Mouse (Mus musculus) thymus, adult 2 months (tissue): ENCODE results near the gene Ost4. TPM values are rescaled to one million over a fixed set of nuclear protein-coding genes. Genes with fewer than 3 reads are reported as not detected.
A peak's percentile ranks its signal among the peaks of the same experiment; 100 is the strongest.

ENCODE experiments used
- DNase-seq: peaks from one replicate; pipeline ENCODE4 v3.0.0; 2021
- H3K27ac ChIP-seq: fragments of 200-500 bp; 2 replicates; pipeline ENCODE4 v1.5.1; 2012; ENCODE audit warnings: low read length, control low read depth; ENCODE audit not compliant: control insufficient read depth, insufficient read depth
- H3K27me3 ChIP-seq: fragments of 200-500 bp; 2 replicates; pipeline ENCODE4 v1.6.1; 2012; ENCODE audit warnings: mild to moderate bottlenecking, low read length, moderate library complexity, mixed read lengths; ENCODE audit not compliant: control insufficient read depth, insufficient read depth
- H3K36me3 ChIP-seq: fragments of 200-500 bp; 2 replicates; pipeline ENCODE4 v1.6.1; 2012; ENCODE audit warnings: mild to moderate bottlenecking, low read length, moderate library complexity; ENCODE audit not compliant: control insufficient read depth, insufficient read depth
- H3K4me1 ChIP-seq: fragments of 200-500 bp; replicated peaks from 2 replicates; pipeline ENCODE4 v1.6.1; 2012; ENCODE audit warnings: low read length; ENCODE audit not compliant: control insufficient read depth, insufficient read depth
- H3K4me3 ChIP-seq: fragments of 200-500 bp; 2 replicates; pipeline ENCODE4 v1.5.1; 2012; ENCODE audit warnings: mild to moderate bottlenecking, low read length, control low read depth, moderate library complexity; ENCODE audit not compliant: control insufficient read depth, insufficient read depth
- CTCF ChIP-seq: fragments of 200-500 bp; IDR thresholded peaks from 2 replicates; pipeline ENCODE4 v1.5.1; 2012; ENCODE audit warnings: mild to moderate bottlenecking, control low read depth, low read length, moderate library complexity, borderline replicate concordance; ENCODE audit not compliant: control insufficient read depth, poor library complexity, insufficient read depth; ENCODE audit errors: extremely low read depth
- POLR2A ChIP-seq: fragments of 200-500 bp; IDR thresholded peaks from 2 replicates; pipeline ENCODE4 v1.6.1; 2012; ENCODE audit warnings: mild to moderate bottlenecking, low read length, control low read depth, moderate library complexity; ENCODE audit not compliant: control insufficient read depth, poor library complexity, insufficient read depth; ENCODE audit errors: extremely low read depth
- WGBS: fragments of 180-500 bp; shearing (Covaris S2); methylation state at CpG from one replicate; pipeline ENCODE4 v1.1.7; 2018; 5-methylcytosine and 5-hydroxymethylcytosine counted together
- polyA plus RNA-seq: library from polyadenylated mRNA; depleted of rRNA; stranded (reverse); fragments of >200 nt; gene quantifications from 2 replicates; pipeline ENCODE4 v1.2.3, GENCODE M21; 2012; rRNA removed

Gene Ost4
- polyA plus RNA-seq, 1 experiment = 239 TPM

DNA sequence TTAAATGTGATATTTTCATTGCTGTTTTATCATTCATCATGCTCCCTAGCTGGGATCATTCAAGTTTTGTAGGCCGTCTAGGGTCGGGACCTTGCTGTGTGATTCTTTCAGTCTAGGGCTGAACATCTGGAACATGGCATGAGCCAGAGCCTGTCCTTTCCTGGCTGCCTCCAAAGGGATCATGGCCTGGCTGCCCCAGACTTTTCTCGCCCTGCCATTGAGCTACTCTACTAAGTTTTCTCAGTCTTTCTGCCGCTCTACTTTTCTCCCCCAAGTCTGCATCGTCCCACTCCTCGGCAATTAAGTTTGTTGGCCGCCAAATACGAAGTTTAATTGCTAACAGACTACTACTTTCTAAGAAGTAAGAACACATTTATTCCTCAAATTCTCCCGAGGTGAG lies 38.6 kb downstream of the Ost4 start:
- no peak overlapping the region for H3K27ac ChIP-seq
- no peak for DNase-seq
- WGBS = 36% methylated on average over 9 of the region's 9 CpGs

DNA sequence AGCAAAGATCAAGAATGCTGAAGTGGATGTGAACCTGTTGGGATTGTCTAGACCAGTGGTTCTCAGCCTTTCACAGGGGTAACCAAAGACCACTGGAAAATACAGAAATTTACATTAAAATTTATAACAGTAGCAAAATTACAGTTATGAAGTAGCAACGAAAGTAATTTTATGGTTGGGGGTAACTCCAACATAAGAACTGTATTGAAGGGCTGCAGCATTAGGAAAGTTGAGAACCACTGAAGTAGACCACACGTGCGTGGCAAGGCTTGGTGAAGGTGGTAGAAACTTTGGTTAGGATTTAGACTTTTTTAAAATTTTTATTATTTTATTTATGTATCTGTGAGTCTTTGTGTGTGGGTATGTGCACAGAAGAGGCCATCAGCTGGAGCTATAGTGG lies 39.9 kb downstream of the Ost4 start, which contains the start of gene Tmem214:
Gene Tmem214 (plus strand): TSS at position 301 of the 400 bp plus-strand sequence.
- H3K27me3 ChIP-seq = no peaks in the 10 kb centered on the region
- DNase-seq = no peak
- peaks cover 5% of the 10 kb centered on the region; the same call in 1 of the 2 replicates for H3K36me3 ChIP-seq
- WGBS = 97% methylated on average over 3 of the region's 3 CpGs
- H3K4me3 ChIP-seq = no peak within 1 kb of the TSS
- TF ChIP-seq CTCF (no peak), POLR2A (no peak)
- peaks cover 11% of the 10 kb centered on the region for H3K4me1 ChIP-seq
- H3K27ac ChIP-seq = no peak within 1 kb of the TSS

More for the DNA sequence above, 38.6 kb downstream of the Ost4 start:
- H3K27me3 ChIP-seq = no peaks in the 10 kb centered on the region
- peaks cover 8% of the 10 kb centered on the region; the same call in 1 of the 2 replicates for H3K36me3 ChIP-seq
- H3K4me1 ChIP-seq = peaks cover 11% of the 10 kb centered on the region
- no peak for TF ChIP-seq CTCF
- no peak for TF ChIP-seq POLR2A
- H3K4me3 ChIP-seq = peak overlapping the region; percentile 93; the same call in 1 of the 2 replicates

GRCm38 (mm10) chr5:30866871-30867270 lies 40.7 kb downstream of the Ost4 start:
- TF ChIP-seq CTCF = no peak
- TF ChIP-seq POLR2A = no peak
- no peak overlapping the region for H3K4me3 ChIP-seq
- H3K27me3 ChIP-seq = no peaks in the 10 kb centered on the region
- 59% methylated on average over 3 of the region's 3 CpGs for WGBS
- no peak for DNase-seq
- peaks cover 11% of the 10 kb centered on the region for H3K4me1 ChIP-seq
- peaks cover 5% of the 10 kb centered on the region; the same call in 1 of the 2 replicates for H3K36me3 ChIP-seq
- H3K27ac ChIP-seq = no peak overlapping the region

GRCm38 (mm10) chr5:30864322-30864721 lies 43.3 kb downstream of the Ost4 start:
- TF ChIP-seq POLR2A (no peak), CTCF (no peak)
- DNase-seq = no peak
- no peaks in the 10 kb centered on the region for H3K36me3 ChIP-seq
- WGBS = 88% methylated on average over 15 of the region's 15 CpGs
- H3K27ac ChIP-seq = no peak overlapping the region
- peaks cover 4% of the 10 kb centered on the region; the same call in 1 of the 2 replicates for H3K4me1 ChIP-seq
- no peaks in the 10 kb centered on the region for H3K27me3 ChIP-seq
- no peak overlapping the region for H3K4me3 ChIP-seq

- WGBS = 71% methylated on average over 4 of the region's 4 CpGs
- no peaks in the 10 kb centered on the region for H3K27me3 ChIP-seq
- H3K4me3 ChIP-seq = no peak overlapping the region
These were observed 43.7 kb downstream of the Ost4 start for GRCm38 (mm10) chr5:30863852-30864251.

GRCm38 (mm10) chr5:30856124-30856523 lies 51.5 kb downstream of the Ost4 start:
- Histone ChIP-seq H3K36me3 (no peaks in the 10 kb centered on the region), H3K4me3 (no peak overlapping the region), H3K27me3 (no peaks in the 10 kb centered on the region), H3K4me1 (no peaks in the 10 kb centered on the region), H3K27ac (no peak overlapping the region)
- no peak for DNase-seq
- 95% methylated on average over 2 of the region's 2 CpGs for WGBS
- no peak for TF ChIP-seq POLR2A
- no peak for TF ChIP-seq CTCF

More at GRCm38 (mm10) chr5:30863852-30864251, 43.7 kb downstream of the Ost4 start:
- H3K4me1 ChIP-seq = no peaks in the 10 kb centered on the region; the same call in 1 of the 2 replicates
- DNase-seq = no peak
- H3K36me3 ChIP-seq = no peaks in the 10 kb centered on the region
- no peak for TF ChIP-seq POLR2A
- TF ChIP-seq CTCF = no peak
- no peak overlapping the region for H3K27ac ChIP-seq

Other genes starting within 250 kb of the Ost4 start
- 161 and 208 TPM in 2 replicates for gene Cenpa, start 241.0 kb downstream of the Ost4 start, polyA plus RNA-seq
- gene Dpysl5, start 196.2 kb downstream of the Ost4 start, polyA plus RNA-seq = 0.75 and 0.92 TPM in 2 replicates
- 11.5 and 16.6 TPM in 2 replicates for gene Mapre3, start 93.1 kb downstream of the Ost4 start, polyA plus RNA-seq
- gene Tmem214, start 39.8 kb downstream of the Ost4 start, polyA plus RNA-seq = 101 and 106 TPM in 2 replicates
- 40.7 and 53.0 TPM in 2 replicates for gene Agbl5, start 19.1 kb downstream of the Ost4 start, polyA plus RNA-seq
- gene Emilin1, start 5.6 kb upstream of the Ost4 start, polyA plus RNA-seq = 44.6 and 57.5 TPM in 2 replicates
- gene Khk, start 13.6 kb upstream of the Ost4 start, polyA plus RNA-seq = 28.3 and 32.0 TPM in 2 replicates
- 0.31 and 0.70 TPM in 2 replicates for gene Cgref1, start 37.8 kb upstream of the Ost4 start, polyA plus RNA-seq
- gene Preb, start 52.6 kb upstream of the Ost4 start, polyA plus RNA-seq = 401 and 419 TPM in 2 replicates
- 0.06 and 0.18 TPM in 2 replicates for gene Tcf23, start 60.9 kb upstream of the Ost4 start, polyA plus RNA-seq
- gene Atraid, start 140.5 kb upstream of the Ost4 start, polyA plus RNA-seq = 52.0 and 67.0 TPM in 2 replicates
- gene Slc5a6, start 141.1 kb upstream of the Ost4 start, polyA plus RNA-seq = 35.1 and 37.3 TPM in 2 replicates
- gene Cad, start 147.0 kb upstream of the Ost4 start, polyA plus RNA-seq = 59.8 and 80.9 TPM in 2 replicates
- not detected in 2 replicates for gene Dnajc5g, start 198.5 kb upstream of the Ost4 start, polyA plus RNA-seq
- gene Slc30a3, start 200.4 kb upstream of the Ost4 start, polyA plus RNA-seq = 0.48 and 0.77 TPM in 2 replicates
- gene Trim54, start 208.9 kb upstream of the Ost4 start, polyA plus RNA-seq = 0.92 and 9.3 TPM in 2 replicates
- not detected in 2 replicates for gene Ucn, start 231.0 kb upstream of the Ost4 start, polyA plus RNA-seq
- 43.8 and 55.8 TPM in 2 replicates for gene Mpv17, start 246.5 kb upstream of the Ost4 start, polyA plus RNA-seq